ENCODE assay signal across 17 mouse cellular contexts in genomic region chr2:180086637-180087027, GRCm38 (mm10). TPM values are rescaled to one million over a fixed set of nuclear protein-coding genes. Genes with fewer than 3 reads are reported as not detected.
"Had no signal": no experiment of that assay in that cellular context is flagged by ENCODE, and none has a peak within 500 bp of the region (broad histone marks: within the 10 kb centered on the region; RNA-seq: fewer than 3 reads in every experiment).

No protein-coding gene starts in this region.

- H3K4me3 ChIP-seq: liver, embryonic 13.5 days; midbrain, embryonic 13.5 days; neural tube, embryonic 12.5 days had no signal

- H3K4me1 ChIP-seq: liver, embryonic 13.5 days; neural tube, embryonic 12.5 days had no signal

- H3K27me3 ChIP-seq: midbrain, embryonic 13.5 days; neural tube, embryonic 12.5 days had no signal

- H3K4me2 ChIP-seq: liver, embryonic 13.5 days; lung, embryonic 14.5 days; midbrain, embryonic 13.5 days; neural tube, embryonic 12.5 days had no signal

- H3K27ac ChIP-seq: liver, embryonic 13.5 days; macrophage; neural tube, embryonic 12.5 days had no signal

- H3K9me3 ChIP-seq: liver, embryonic 13.5 days; midbrain, embryonic 13.5 days; neural tube, embryonic 12.5 days had no signal

- H3K9ac ChIP-seq: liver, embryonic 13.5 days; lung, embryonic 14.5 days; midbrain, embryonic 13.5 days; neural tube, embryonic 12.5 days had no signal

- DNase-seq: kidney, adult 18-20 months; kidney, adult 9 months; kidney, postnatal 25 days; liver, embryonic 13.5 days; lung, embryonic 14.5 days; thymus, adult 18-20 months; thymus, postnatal 36 days had no signal

- ATAC-seq: lung, postnatal 0 days had no signal

RNA-seq across cellular contexts. Expression of gene Hrh3, which starts 17.7 kb away (rescaled TPM):
- total RNA-seq: liver, adult 2 months; neutrophil, adult 5-6 weeks had no signal
- polyA plus RNA-seq: kidney, embryonic 16.5 days; liver, adult 2 months; liver, embryonic 13.5 days; liver, embryonic 16.5 days; lung, embryonic 14.5 days; macrophage; spleen, adult 2 months; stomach, embryonic 16.5 days had no signal
